Mouse (Mus musculus): Measurements from ENCODE around the gene Smoc2.

DNA sequence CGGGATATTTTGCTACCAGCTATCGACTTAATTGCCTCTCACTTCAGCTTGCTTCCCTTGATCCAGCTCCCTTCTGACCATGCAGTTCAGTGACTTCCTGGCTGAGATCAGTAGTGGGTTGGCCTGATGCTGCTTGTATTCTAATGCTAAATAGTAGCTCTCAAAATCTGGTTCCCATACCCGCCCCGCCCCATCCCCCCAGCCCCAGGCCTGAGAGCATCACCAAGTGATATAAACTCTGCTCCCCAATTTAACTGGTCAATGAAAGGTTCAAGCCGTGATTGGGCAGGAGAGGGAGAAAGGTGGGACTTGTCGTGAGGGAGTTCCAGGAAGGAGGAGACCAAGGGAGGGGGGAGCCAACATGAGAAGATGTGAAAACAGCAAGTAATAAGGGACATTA is 20.4 kb upstream of the Smoc2 start:
- TF ChIP-seq EP300 (IDR thresholded peaks at IDR 0.05; ENCODE audit: low read length) (no peak), CTCF (conservative IDR thresholded peaks at IDR 0.05 in 1 of 2, IDR thresholded peaks at IDR 0.05 in 1 of 2; ENCODE audit: low read depth in 2 of 2, low read length in 2 of 2) (no peak), USF2 (conservative IDR thresholded peaks at IDR 0.05; ENCODE audit: low read depth, low read length) (no peak), POLR2AphosphoS2 (IDR thresholded peaks at IDR 0.05; ENCODE audit: low read depth, low read length) (no peak), ELF1 (IDR thresholded peaks at IDR 0.05; ENCODE audit: low read depth, low read length) (no peak), MEF2A (IDR thresholded peaks at IDR 0.05; ENCODE audit: borderline replicate concordance, low read depth, low read length) (no peak), TBP (conservative IDR thresholded peaks at IDR 0.05; ENCODE audit: low read depth, low read length) (no peak), NRF1 (IDR thresholded peaks at IDR 0.05; ENCODE audit: low read depth, low read length) (no peak), MYC (IDR thresholded peaks at IDR 0.05; ENCODE audit: low read depth, low read length) (no peak)

Data from CH12.LX (cell line).